Comparison of ENCODE assay signal across 21 mouse cellular contexts in the genomic region with DNA sequence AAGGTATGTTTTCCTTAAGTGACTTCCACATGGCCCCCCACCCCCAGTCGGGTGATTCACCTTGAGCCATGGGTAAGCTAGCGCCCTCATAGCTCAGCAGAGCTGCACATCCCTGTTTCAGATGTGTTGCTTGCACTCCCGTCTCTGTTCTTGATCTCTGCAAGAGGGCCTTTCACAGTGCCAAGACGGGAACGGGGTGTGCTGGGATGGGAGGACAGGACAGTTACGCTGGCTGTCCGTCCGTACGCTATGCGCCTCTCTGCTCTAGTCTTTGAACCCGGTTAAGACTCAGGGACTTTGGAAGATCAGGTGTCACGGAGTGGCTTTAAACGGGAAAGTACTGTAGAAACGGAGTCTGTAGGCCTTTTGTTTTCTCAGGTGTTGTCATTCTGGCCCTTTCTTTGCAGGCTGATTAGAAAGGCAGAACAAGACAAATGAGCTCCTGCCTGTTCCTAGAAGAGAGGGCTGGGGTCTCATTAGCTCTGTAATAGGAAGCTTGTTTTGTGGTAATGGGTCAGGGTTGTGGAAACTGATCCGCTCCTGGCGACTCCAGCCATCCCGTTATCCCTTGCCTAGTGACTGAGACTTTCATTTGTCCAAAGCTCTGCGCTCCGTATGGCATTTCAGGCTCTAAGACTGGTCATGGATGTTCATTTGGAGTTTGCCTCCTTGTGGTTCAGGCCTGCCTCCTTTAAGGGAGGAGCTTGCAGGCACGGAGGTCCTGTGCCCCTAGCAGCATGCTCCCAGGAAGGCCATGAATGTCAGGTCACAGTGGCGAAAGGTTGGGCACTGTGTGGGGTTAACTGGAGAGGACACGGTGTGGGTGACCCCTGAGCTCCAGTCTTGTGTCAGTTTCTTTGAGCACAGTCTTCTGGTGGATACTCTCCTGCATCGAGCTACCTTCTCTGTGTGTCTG. TPM values are rescaled to one million over a fixed set of nuclear protein-coding genes. Genes with fewer than 3 reads are reported as not detected.
DNase-seq lines count a peak whose midpoint lies in the region; ATAC-seq and TF ChIP-seq lines count a peak whose summit lies in the region.
"Had no signal": no experiment of that assay in that cellular context is flagged by ENCODE, and none has a peak within 500 bp of the region (broad histone marks: within the 10 kb centered on the region; RNA-seq: fewer than 3 reads in every experiment).

No protein-coding gene starts in this region.

- ATAC-seq in kidney, postnatal 0 days (replicated peaks; ENCODE audit: low FRiP score, low read depth): 0 out of 2 replicates have a peak, but pooled peaks have one; percentile 4
- ATAC-seq: activated CD4-positive, CD25-positive, alpha-beta regulatory T cell, adult 4 months had no signal

- TF ChIP-seq EP300 in ES-Bruce4 (IDR thresholded peaks at IDR 0.05; ENCODE audit: insufficient read depth, low read depth, low read length): no peak

- peak overlapping the region; percentile 19 for H3K27ac ChIP-seq in ES-Bruce4 (ENCODE audit: insufficient read depth, low read length)
- H3K27ac ChIP-seq in kidney, postnatal 0 days: no peak overlapping the region
- no peak overlapping the region for H3K27ac ChIP-seq in heart, embryonic 10.5 days
- H3K27ac ChIP-seq: heart, adult 2 months; hindbrain, embryonic 14.5 days; neural tube, embryonic 15.5 days had no signal

- H3K4me3 ChIP-seq in ES-Bruce4 (ENCODE audit: low read depth, low read length): no peak overlapping the region
- H3K4me3 ChIP-seq in kidney, postnatal 0 days (replicated peaks; ENCODE audit: low read depth, low read length): no peak overlapping the region
- H3K4me3 ChIP-seq in heart, embryonic 10.5 days: no peak overlapping the region
- H3K4me3 ChIP-seq: erythroblast, embryonic 14.5 days; heart, adult 2 months; neural tube, embryonic 15.5 days had no signal

- no peaks in the 10 kb centered on the region for H3K27me3 ChIP-seq in ES-Bruce4 (ENCODE audit: control insufficient read depth, insufficient read depth, low read length, poor library complexity, severe bottlenecking)
- no peaks in the 10 kb centered on the region for H3K27me3 ChIP-seq in kidney, postnatal 0 days (ENCODE audit: insufficient read depth, low read length)
- H3K27me3 ChIP-seq in heart, embryonic 10.5 days (ENCODE audit: insufficient read depth, poor library complexity, severe bottlenecking): no peaks in the 10 kb centered on the region
- H3K27me3 ChIP-seq: neural tube, embryonic 15.5 days had no signal

- no peaks in the 10 kb centered on the region for H3K9me3 ChIP-seq in ES-Bruce4 (replicated peaks; ENCODE audit: control insufficient read depth, insufficient read depth, low read length, poor library complexity, severe bottlenecking)
- no peaks in the 10 kb centered on the region for H3K9me3 ChIP-seq in kidney, postnatal 0 days (replicated peaks; ENCODE audit: low read length)
- no peaks in the 10 kb centered on the region for H3K9me3 ChIP-seq in heart, embryonic 10.5 days
- H3K9me3 ChIP-seq: neural tube, embryonic 15.5 days had no signal

- whole genome bisulfite sequencing in kidney, postnatal 0 days: 48% methylated on average over 23 of the region's 23 CpGs
- 87% methylated on average over 23 of the region's 23 CpGs for WGBS in heart, embryonic 10.5 days

- no peak overlapping the region for H3K4me2 ChIP-seq in kidney, postnatal 0 days (ENCODE audit: low read length)
- H3K4me2 ChIP-seq: hindbrain, embryonic 14.5 days; neural tube, embryonic 15.5 days had no signal

- DNase-seq in kidney, adult 9 months: peak; percentile 51
- DNase-seq in kidney, postnatal 4 days: no peak
- DNase-seq in R1 (ENCODE audit: low read depth, low spot score) (peak; percentile 29), MN1 (ENCODE audit: low spot score) (no peak)
- DNase-seq in kidney, postnatal 0 days (ENCODE audit: low spot score): peak; percentile 56
- DNase-seq in heart, embryonic 10.5 days (ENCODE audit: low spot score): no peak
- DNase-seq: adrenal gland, postnatal 36 days; cerebellum, adult 8-10 months; gastrocnemius, postnatal 10 days; heart, adult 2 months; heart, postnatal 10 days; liver; lung, adult 18-20 months; right cerebral cortex, postnatal 25 days; thymus, postnatal 14 days had no signal

- peaks cover 12% of the 10 kb centered on the region for H3K36me3 ChIP-seq in ES-Bruce4 (ENCODE audit: control insufficient read depth, insufficient read depth, low read length, poor library complexity, severe bottlenecking)
- peaks cover 48% of the 10 kb centered on the region for H3K36me3 ChIP-seq in kidney, postnatal 0 days (ENCODE audit: insufficient read depth, low read length)
- H3K36me3 ChIP-seq in heart, embryonic 10.5 days: peaks cover 72% of the 10 kb centered on the region

- no peak for TF ChIP-seq POLR2A in ES-Bruce4 (IDR thresholded peaks at IDR 0.05; ENCODE audit: insufficient read depth, low read length)

- H3K9ac ChIP-seq in ES-Bruce4 (ENCODE audit: low read depth, poor library complexity, severe bottlenecking): no peak overlapping the region
- H3K9ac ChIP-seq in kidney, postnatal 0 days (ENCODE audit: low read depth, low read length): 0 out of 2 replicates have a peak overlapping the region, but pooled peaks have one; percentile 4
- H3K9ac ChIP-seq: hindbrain, embryonic 14.5 days; neural tube, embryonic 15.5 days had no signal

- peaks cover 6% of the 10 kb centered on the region for H3K4me1 ChIP-seq in ES-Bruce4 (ENCODE audit: control insufficient read depth, insufficient read depth, low read length)
- H3K4me1 ChIP-seq in kidney, postnatal 0 days (replicated peaks; ENCODE audit: insufficient read depth, low read length): peaks cover 17% of the 10 kb centered on the region; the same call in 1 of the 2 replicates
- H3K4me1 ChIP-seq in heart, embryonic 10.5 days: peaks cover 26% of the 10 kb centered on the region

- TF ChIP-seq CTCF in ES-Bruce4 (IDR thresholded peaks at IDR 0.05; ENCODE audit: low read depth, low read length): no peak
- no peak for TF ChIP-seq CTCF in kidney, postnatal 0 days (IDR thresholded peaks at IDR 0.05; ENCODE audit: low read depth)

RNA-seq across cellular contexts. Expression of a gene that starts 3.7 kb away (rescaled TPM):
- polyA plus RNA-seq in ES-Bruce4 (2011; ENCODE audit: insufficient read depth, insufficient read length, low read depth, missing spikeins): 13.1 and 15.5 TPM in 2 replicates
- 11.2 and 11.8 TPM in 2 replicates for polyA plus RNA-seq in kidney, postnatal 0 days (2015; fragmentation: Nextera tagmentation; extraction: Ambion mirVana)
- 10.7 and 11.1 TPM in 2 replicates for polyA plus RNA-seq in heart, embryonic 10.5 days (2016; fragmentation: Nextera tagmentation; extraction: Ambion mirVana)

RNA-seq across cellular contexts. Expression of a gene that starts 5.8 kb away (rescaled TPM):
- polyA plus RNA-seq in ES-Bruce4 (2011; ENCODE audit: insufficient read depth, insufficient read length, low read depth, missing spikeins): 1.2 and 2.1 TPM in 2 replicates
- 1.2 and 1.3 TPM in 2 replicates for polyA plus RNA-seq in kidney, postnatal 0 days (2015; fragmentation: Nextera tagmentation; extraction: Ambion mirVana)
- polyA plus RNA-seq in heart, embryonic 10.5 days (2016; fragmentation: Nextera tagmentation; extraction: Ambion mirVana): 0.69 and 0.97 TPM in 2 replicates
- polyA plus RNA-seq: erythroblast, embryonic 14.5 days had no signal

RNA-seq across cellular contexts. Expression of a gene that starts 7.1 kb away (rescaled TPM):
- 57.4 and 65.6 TPM in 2 replicates for polyA plus RNA-seq in ES-Bruce4 (2011; ENCODE audit: insufficient read depth, insufficient read length, low read depth, missing spikeins)
- polyA plus RNA-seq in kidney, postnatal 0 days (2015; fragmentation: Nextera tagmentation; extraction: Ambion mirVana): 98.5 and 102 TPM in 2 replicates
- polyA plus RNA-seq in heart, embryonic 10.5 days (2016; fragmentation: Nextera tagmentation; extraction: Ambion mirVana): 59.8 and 74.9 TPM in 2 replicates

RNA-seq across cellular contexts. Expression of a gene that starts 15.3 kb away (rescaled TPM):
- 4.1 and 4.8 TPM in 2 replicates for polyA plus RNA-seq in ES-Bruce4 (2011; ENCODE audit: insufficient read depth, insufficient read length, low read depth, missing spikeins)
- 0.82 and 1.6 TPM in 2 replicates for polyA plus RNA-seq in kidney, postnatal 0 days (2015; fragmentation: Nextera tagmentation; extraction: Ambion mirVana)
- 0.22 and 0.43 TPM in 2 replicates for polyA plus RNA-seq in heart, embryonic 10.5 days (2016; fragmentation: Nextera tagmentation; extraction: Ambion mirVana)
- polyA plus RNA-seq: activated CD4-positive, CD25-positive, alpha-beta regulatory T cell, adult 4 months; CD4-positive, CD25-positive, alpha-beta regulatory T cell, adult 4 months; erythroblast, embryonic 14.5 days; hindbrain, embryonic 14.5 days had no signal

RNA-seq across cellular contexts. Expression of a gene that starts 17.9 kb away (rescaled TPM):
- polyA plus RNA-seq in ES-Bruce4 (2011; ENCODE audit: insufficient read depth, insufficient read length, low read depth, missing spikeins): 39.8 and 49.0 TPM in 2 replicates
- polyA plus RNA-seq in kidney, postnatal 0 days (2015; fragmentation: Nextera tagmentation; extraction: Ambion mirVana): 4.5 and 5.4 TPM in 2 replicates
- polyA plus RNA-seq in heart, embryonic 10.5 days (2016; fragmentation: Nextera tagmentation; extraction: Ambion mirVana): 8.7 and 8.8 TPM in 2 replicates

Comparison
In these comparisons a context has a peak if more than half of its experiments do, and no peak if none do; other contexts are left out.
1. DNase-seq: peak in kidney, adult 9 months (single experiment), R1 (single experiment) and kidney, postnatal 0 days (single experiment); none in kidney, postnatal 4 days (0 of 2), heart, embryonic 10.5 days (single experiment) and MN1 (single experiment).